Mouse (Mus musculus) MEL (cell line): ENCODE measurements around the gene Tspan18. TPM values are rescaled to one million over a fixed set of nuclear protein-coding genes. Genes with fewer than 3 reads are reported as not detected.

Experiments used
- DNase-seq: peaks from one replicate; pipeline ENCODE4 v3.0.0; 2011; ENCODE audit warnings: low read depth, low spot score
- H3K27ac ChIP-seq: 2 replicates; pipeline ENCODE4 v1.5.1; 2012; ENCODE audit warnings: low read depth, mild to moderate bottlenecking, control low read depth, low read length, moderate library complexity; ENCODE audit not compliant: control insufficient read depth
- H3K27me3 ChIP-seq, 2 experiments: fragments of 150-350 bp in 1 of 2; sonication (generic) in 1 of 2; 2 replicates each; pipeline ENCODE4 v1.6.1; 2012; ENCODE audit warnings: low read length in 2 of 2, mild to moderate bottlenecking in 2 of 2, improper control_type of control experiment in 1 of 2, moderate library complexity in 1 of 2; ENCODE audit not compliant: insufficient read depth in 2 of 2, control insufficient read depth in 1 of 2
- H3K36me3 ChIP-seq, 2 experiments: 2 replicates each; pipeline ENCODE4 v1.6.1; 2012 to 2014; ENCODE audit warnings: low read length in 2 of 2, improper control_type of control experiment in 1 of 2, inconsistent platforms in 1 of 2, mild to moderate bottlenecking in 1 of 2; ENCODE audit not compliant: insufficient read depth in 2 of 2, control insufficient read depth in 1 of 2
- H3K4me1 ChIP-seq, 2 experiments: fragments of 150-350 bp in 1 of 2; sonication (generic) in 1 of 2; 2 replicates each; pipeline ENCODE4 v1.6.1; 2012; ENCODE audit warnings: low read length in 2 of 2, improper control_type of control experiment in 1 of 2, mild to moderate bottlenecking in 1 of 2; ENCODE audit not compliant: insufficient read depth in 2 of 2, control insufficient read depth in 1 of 2
- H3K4me3 ChIP-seq, 2 experiments: fragments of 150-350 bp in 1 of 2; sonication (generic) in 1 of 2; 2 replicates each; pipeline ENCODE4 v1.5.1; 2012; ENCODE audit warnings: low read depth in 2 of 2, low read length in 2 of 2, mild to moderate bottlenecking in 2 of 2, moderate library complexity in 2 of 2, control low read depth in 1 of 2, improper control_type of control experiment in 1 of 2; ENCODE audit not compliant: control insufficient read depth in 1 of 2, insufficient read depth in 1 of 2
- H3K79me2 ChIP-seq: 2 replicates; pipeline ENCODE4 v1.6.1; 2012; ENCODE audit warnings: mild to moderate bottlenecking, low read length, moderate library complexity; ENCODE audit not compliant: control insufficient read depth, poor library complexity, insufficient read depth
- H3K9ac ChIP-seq: 2 replicates; pipeline ENCODE4 v1.6.1; 2012; ENCODE audit warnings: low read depth, mild to moderate bottlenecking, control low read depth, low read length, moderate library complexity; ENCODE audit not compliant: control insufficient read depth, poor library complexity, severe bottlenecking
- H3K9me3 ChIP-seq: fragments of 150-350 bp; sonication (generic); replicated peaks from 2 replicates; pipeline ENCODE4 v1.6.1; 2012; ENCODE audit warnings: mild to moderate bottlenecking, low read length, improper control_type of control experiment, moderate library complexity; ENCODE audit not compliant: insufficient read depth
- CHD1 ChIP-seq: IDR thresholded peaks from 2 replicates; pipeline ENCODE4 v1.6.1; 2012; ENCODE audit warnings: low read depth, mild to moderate bottlenecking, inconsistent platforms, low read length, improper control_type of control experiment
- E2F4 ChIP-seq: IDR thresholded peaks from 2 replicates; pipeline ENCODE4 v1.6.1; 2011; ENCODE audit warnings: low read depth, low read length, improper control_type of control experiment, borderline replicate concordance
- ETS1 ChIP-seq: IDR thresholded peaks from 2 replicates; pipeline ENCODE4 v1.6.1; 2012; ENCODE audit warnings: low read depth, mild to moderate bottlenecking, inconsistent platforms, low read length, improper control_type of control experiment, moderate library complexity
- GATA1 ChIP-seq: IDR thresholded peaks from 2 replicates; pipeline ENCODE4 v1.6.1; 2011; ENCODE audit warnings: low read depth, low read length, improper control_type of control experiment
- MAFK ChIP-seq: IDR thresholded peaks from 2 replicates; pipeline ENCODE4 v1.6.1; 2011; ENCODE audit warnings: low read depth, mild to moderate bottlenecking, low read length, improper control_type of control experiment, borderline replicate concordance
- MAZ ChIP-seq: IDR thresholded peaks from 2 replicates; pipeline ENCODE4 v1.6.1; 2012; ENCODE audit warnings: low read depth, mild to moderate bottlenecking, inconsistent platforms, low read length, improper control_type of control experiment
- MEF2A ChIP-seq: IDR thresholded peaks from 2 replicates; pipeline ENCODE4 v1.6.1; 2014; ENCODE audit warnings: low read depth, mild to moderate bottlenecking, inconsistent platforms, low read length, improper control_type of control experiment; ENCODE audit not compliant: poor library complexity, insufficient replicate concordance, severe bottlenecking; ENCODE audit errors: extremely low read depth
- MXI1 ChIP-seq: IDR thresholded peaks from 2 replicates; pipeline ENCODE4 v1.6.1; 2011; ENCODE audit warnings: mild to moderate bottlenecking, low read depth, low read length, improper control_type of control experiment
- NRF1 ChIP-seq: IDR thresholded peaks from 2 replicates; pipeline ENCODE4 v1.6.1; 2014; ENCODE audit warnings: low read depth, mild to moderate bottlenecking, inconsistent platforms, low read length, improper control_type of control experiment, moderate library complexity; ENCODE audit not compliant: poor library complexity, insufficient read depth, severe bottlenecking
- RAD21 ChIP-seq: IDR thresholded peaks from 2 replicates; pipeline ENCODE4 v1.6.1; 2011; ENCODE audit warnings: mild to moderate bottlenecking, low read depth, low read length, improper control_type of control experiment
- RCOR1 ChIP-seq: IDR thresholded peaks from 2 replicates; pipeline ENCODE4 v1.6.1; 2012; ENCODE audit warnings: low read depth, mild to moderate bottlenecking, inconsistent platforms, low read length, improper control_type of control experiment
- TAL1 ChIP-seq: IDR thresholded peaks from 2 replicates; pipeline ENCODE4 v1.6.1; 2012; ENCODE audit warnings: mild to moderate bottlenecking, inconsistent platforms, low read length, moderate library complexity, mixed read lengths
- TCF12 ChIP-seq: IDR thresholded peaks from 2 replicates; pipeline ENCODE4 v1.6.1; 2014; ENCODE audit warnings: low read depth, mild to moderate bottlenecking, inconsistent platforms, low read length, improper control_type of control experiment, moderate library complexity
- UBTF ChIP-seq: IDR thresholded peaks from 2 replicates; pipeline ENCODE4 v1.6.1; 2012; ENCODE audit warnings: low read depth, mild to moderate bottlenecking, inconsistent platforms, low read length, improper control_type of control experiment, moderate library complexity, borderline replicate concordance; ENCODE audit not compliant: insufficient read depth
- USF1 ChIP-seq: IDR thresholded peaks from 2 replicates; pipeline ENCODE4 v1.6.1; 2014; ENCODE audit warnings: low read depth, mild to moderate bottlenecking, inconsistent platforms, low read length, improper control_type of control experiment, moderate library complexity
- USF2 ChIP-seq, 2 experiments: IDR thresholded peaks; 2 replicates each; pipeline ENCODE4 v1.6.1; 2011 to 2012; ENCODE audit warnings: improper control_type of control experiment in 2 of 2, low read length in 2 of 2, borderline replicate concordance in 1 of 2, inconsistent platforms in 1 of 2, low read depth in 1 of 2, mild to moderate bottlenecking in 1 of 2; ENCODE audit not compliant: insufficient read depth in 1 of 2
- ZKSCAN1 ChIP-seq: IDR thresholded peaks from 2 replicates; pipeline ENCODE4 v1.6.1; 2012; ENCODE audit warnings: low read depth, mild to moderate bottlenecking, inconsistent platforms, low read length, improper control_type of control experiment, moderate library complexity
- ZMIZ1 ChIP-seq: IDR thresholded peaks from 2 replicates; pipeline ENCODE4 v1.6.1; 2012; ENCODE audit warnings: low read depth, mild to moderate bottlenecking, inconsistent platforms, low read length, improper control_type of control experiment, moderate library complexity
- ZNF384 ChIP-seq: IDR thresholded peaks from 2 replicates; pipeline ENCODE4 v1.6.1; 2012; ENCODE audit warnings: low read depth, mild to moderate bottlenecking, inconsistent platforms, low read length, improper control_type of control experiment
- polyA plus RNA-seq, 2 experiments: library from polyadenylated mRNA; stranded (reverse) in 1 of 2; unstranded in 1 of 2; fragments of >175 nt in 1 of 2; fragments of >200 nt in 1 of 2; gene quantifications; 2 replicates each; pipeline versions ENCODE4 v1.2.1 to v1.2.4; 2012; ENCODE audit warnings: low replicate concordance in 2 of 2, low read depth in 1 of 2; ENCODE audit not compliant: insufficient read length in 2 of 2, insufficient read depth in 1 of 2, missing spikeins in 1 of 2
- total RNA-seq: library from RNA; depleted of rRNA; stranded (reverse); fragments of 300-350 nt; gene quantifications from 2 replicates; pipeline ENCODE4 v1.2.3, GENCODE M21; 2012

Gene Tspan18
- total and polyA plus RNA-seq, 3 experiments, result 2.2 to 4.4 TPM; not detected in 1

- no peaks in the 10 kb centered on the region for H3K79me2 ChIP-seq
- peaks cover 0 to 4% of the 10 kb centered on the region in 2 experiments; a peak in 2 of 4 replicates for H3K27me3 ChIP-seq
- no peaks in the 10 kb centered on the region for H3K9me3 ChIP-seq
- H3K9ac ChIP-seq, result no peak overlapping the region
- no peak for DNase-seq
- no peak overlapping the region for H3K27ac ChIP-seq
- H3K4me3 ChIP-seq, result no peak overlapping the region
- TF ChIP-seq NRF1 (no peak), MXI1 (no peak), ZKSCAN1 (no peak), TAL1 (no peak), UBTF (no peak), RCOR1 (no peak), CHD1 (no peak), ETS1 (no peak), RAD21 (no peak), ZMIZ1 (no peak), E2F4 (no peak), USF2 (IDR thresholded peaks at IDR 0.05; ENCODE audit: borderline replicate concordance in 1 of 2, insufficient read depth in 1 of 2, low read depth in 1 of 2, low read length in 2 of 2) (no peak), USF1 (no peak)
- H3K4me1 ChIP-seq, result no peaks in the 10 kb centered on the region
- no peaks in the 10 kb centered on the region for H3K36me3 ChIP-seq
These were observed 50.6 kb downstream of the Tspan18 start for GRCm38 (mm10) chr2:93283481-93284293.

GRCm38 (mm10) chr2:93282636-93283035, 51.7 kb downstream of the Tspan18 start:
- no peaks in the 10 kb centered on the region for H3K79me2 ChIP-seq
- H3K9ac ChIP-seq, result no peak overlapping the region
- no peaks in the 10 kb centered on the region for H3K4me1 ChIP-seq
- H3K9me3 ChIP-seq, result no peaks in the 10 kb centered on the region
- no peak overlapping the region for H3K27ac ChIP-seq
- no peak overlapping the region for H3K4me3 ChIP-seq
- peaks cover 0 to 4% of the 10 kb centered on the region in 2 experiments; a peak in 2 of 4 replicates for H3K27me3 ChIP-seq
- TF ChIP-seq GATA1, result no peak
- TF ChIP-seq MXI1, result no peak
- TF ChIP-seq MEF2A, result no peak
- TF ChIP-seq USF1, result no peak
- TF ChIP-seq MAZ, result no peak
- TF ChIP-seq TCF12, result no peak
- no peak for TF ChIP-seq ZNF384
- no peak for TF ChIP-seq MAFK
- no peak for DNase-seq
- H3K36me3 ChIP-seq, result no peaks in the 10 kb centered on the region
